Mouse (Mus musculus) CD4-positive, CD25-positive, alpha-beta regulatory T cell, adult 2 months (primary cell): ENCODE data around the gene Pard3b.
"Not testable (repeated sequence)": the region's sequence is repeated elsewhere in the genome, so short reads cannot be mapped to it uniquely, and the experiment has no call there.

Experiments
- DNase-seq: peaks from one replicate; pipeline ENCODE4 v3.0.0-alpha.2; 2012; ENCODE audit warnings: low read depth, low spot score

Pard3b gene

DNA sequence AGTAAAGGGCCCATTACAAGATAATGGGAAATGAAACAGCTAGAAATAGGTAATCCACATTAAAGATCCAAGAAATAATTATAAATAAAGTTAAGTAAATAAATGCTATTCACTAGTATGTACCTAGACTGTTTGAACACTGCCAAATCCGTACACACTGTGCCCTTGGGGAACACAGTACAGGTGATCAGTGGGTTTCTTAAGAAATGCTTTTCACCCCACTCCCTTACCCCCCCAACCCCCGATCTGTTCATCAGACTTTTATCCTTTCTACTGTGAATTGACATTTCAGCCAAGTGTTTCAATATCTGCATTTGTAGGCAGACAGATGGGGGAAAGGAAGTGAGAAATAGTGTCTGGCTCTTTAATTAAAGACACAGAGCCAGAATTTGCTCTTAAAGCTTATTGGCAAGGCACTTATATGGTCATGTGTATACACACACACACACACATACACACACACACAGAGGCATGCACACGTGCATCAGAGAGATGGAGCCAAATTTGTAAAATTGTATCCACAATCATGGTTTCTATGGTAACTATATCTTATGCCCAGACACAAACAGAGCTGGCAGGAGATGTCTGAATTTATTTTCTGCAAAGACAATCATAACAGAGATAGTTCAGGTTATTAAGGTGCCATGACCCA lies 938.4 kb downstream of the Pard3b start:
- no peak for DNase-seq

DNA sequence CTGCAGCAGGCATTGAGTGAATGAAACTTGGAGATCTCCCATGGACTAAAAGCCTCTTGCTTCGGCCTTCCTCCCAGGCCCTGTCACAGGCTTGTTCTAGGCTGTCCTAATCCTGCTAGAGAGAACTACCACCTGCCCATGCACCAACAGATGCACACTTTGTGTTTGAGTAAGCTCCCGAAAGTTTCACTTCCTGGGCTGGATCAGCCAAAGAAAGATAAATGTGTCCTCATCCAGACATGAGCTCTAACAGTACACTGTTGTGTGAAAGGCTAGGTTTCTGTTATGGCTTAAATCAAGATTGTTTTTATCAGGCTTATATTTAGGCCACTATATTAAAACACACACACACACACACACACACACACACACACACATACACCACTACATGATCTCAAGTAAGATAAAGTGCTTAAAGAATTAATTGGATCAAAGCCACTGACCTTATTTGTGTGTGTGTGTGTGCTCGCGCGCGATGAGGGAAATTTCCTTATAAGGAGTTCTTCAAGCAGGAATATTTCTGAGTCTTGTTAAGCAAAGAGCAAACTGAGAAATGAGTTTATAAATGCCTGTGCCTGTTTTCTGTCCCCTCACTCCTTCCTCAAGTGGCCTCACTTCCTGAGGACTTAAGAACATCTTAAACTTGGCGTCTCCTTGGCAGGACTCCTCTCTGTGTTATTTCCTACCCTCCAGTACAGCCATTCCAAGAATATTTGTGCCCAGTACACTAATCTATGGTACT lies 940.6 kb downstream of the Pard3b start:
- no peak for DNase-seq

DNA sequence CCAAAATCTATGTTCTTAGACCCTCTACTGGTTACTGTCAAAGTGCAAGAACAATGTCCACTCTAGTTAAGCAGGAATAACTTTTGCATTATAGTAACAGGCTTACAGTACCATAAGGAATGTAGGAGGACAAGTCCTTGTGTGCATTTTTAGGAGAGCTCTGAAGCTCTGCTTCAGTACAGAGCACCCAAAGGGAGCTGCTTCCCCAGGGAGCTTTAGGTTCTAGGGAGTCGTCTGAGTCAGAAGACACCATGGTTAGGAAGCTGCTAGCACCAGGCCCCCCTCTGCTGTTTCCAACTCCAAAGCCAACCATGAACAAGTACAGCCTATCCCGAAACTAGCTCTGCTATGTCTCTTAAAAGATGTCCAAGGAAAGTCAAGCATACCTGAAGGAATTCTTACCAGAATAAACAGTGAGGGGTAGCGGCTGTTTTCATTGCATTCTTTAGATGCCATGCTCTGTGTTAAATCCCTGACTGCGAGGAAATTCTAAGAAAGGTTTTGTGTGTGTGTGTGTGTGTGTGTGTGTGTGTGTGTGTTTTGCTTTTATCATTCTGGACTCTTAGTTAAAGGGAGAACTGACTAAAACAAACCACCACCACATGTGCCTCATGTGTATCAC lies 941.8 kb downstream of the Pard3b start:
- no peak for DNase-seq

DNA sequence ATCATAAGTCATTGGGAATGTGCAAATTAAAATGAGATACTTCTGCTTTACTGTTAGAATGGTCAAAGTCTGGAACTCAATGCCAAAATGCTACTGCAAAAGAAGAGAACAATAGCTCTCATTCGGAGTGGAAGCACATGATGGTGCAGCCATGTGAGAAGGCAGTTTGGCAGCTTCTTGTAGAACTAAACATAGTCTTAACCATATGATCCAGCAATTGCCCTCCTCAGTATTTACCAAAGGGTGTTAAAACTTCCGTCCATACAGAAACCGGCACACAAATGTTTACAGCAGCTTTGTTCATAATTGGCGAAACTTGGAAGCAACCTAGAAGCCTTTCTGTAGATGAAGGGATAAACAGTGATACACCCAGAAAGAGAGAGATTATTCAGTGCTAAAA lies 943.9 kb downstream of the Pard3b start:
- no peak for DNase-seq

DNA sequence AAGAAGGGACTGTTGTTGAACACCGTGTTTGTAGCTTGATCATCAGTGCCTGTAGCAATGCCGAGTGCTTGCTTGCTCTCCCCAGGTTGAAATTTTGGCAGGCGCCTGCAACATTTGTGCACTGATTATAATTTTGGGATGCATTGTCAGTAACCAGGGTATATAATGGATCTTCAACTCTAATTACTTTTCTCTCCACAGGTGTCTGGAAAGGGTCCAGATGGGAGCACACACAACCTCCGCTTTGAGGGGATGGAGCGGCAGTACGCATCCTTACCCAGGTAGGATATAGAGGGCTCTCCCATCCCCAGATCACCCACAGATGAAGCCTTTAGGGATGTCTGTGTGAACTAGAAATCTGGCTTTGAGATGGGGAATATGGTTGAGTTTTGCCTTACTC lies 948.9 kb downstream of the Pard3b start:
- DNase-seq, result no peak

DNA sequence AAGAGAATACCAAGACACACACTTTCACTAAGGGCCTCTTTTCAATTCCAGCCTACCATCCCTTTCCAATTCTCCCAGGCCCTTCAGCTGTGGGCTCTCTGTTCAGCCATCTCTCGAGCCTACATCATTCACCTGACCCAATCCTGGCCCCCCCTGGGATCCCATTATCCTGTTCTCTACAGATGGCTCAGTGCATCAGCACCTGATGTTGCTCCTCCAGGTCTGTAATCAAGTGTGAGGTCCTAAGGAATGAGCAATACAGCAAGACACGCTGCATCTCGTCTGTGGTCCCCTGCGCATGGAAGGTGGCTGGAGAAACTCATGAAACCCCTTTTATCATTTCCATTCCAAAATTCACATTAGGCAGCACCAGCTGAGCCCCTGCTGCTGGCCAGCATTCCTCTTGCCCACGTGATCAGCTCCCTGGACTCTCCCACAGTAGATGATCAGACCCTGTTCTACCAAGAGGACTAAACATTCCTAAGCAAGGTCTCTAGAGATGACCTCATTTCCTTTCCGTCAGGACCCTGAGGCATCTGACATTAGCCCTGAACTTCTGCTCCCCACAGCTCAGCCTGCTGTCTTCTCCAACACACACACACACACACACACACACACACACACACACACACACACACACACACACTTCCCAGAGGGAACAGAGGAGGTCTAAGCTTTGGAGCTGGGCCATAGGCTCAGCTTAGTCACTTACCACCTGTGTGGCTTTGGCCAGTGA lies 952.8 kb downstream of the Pard3b start:
- DNase-seq, result no peak

DNA sequence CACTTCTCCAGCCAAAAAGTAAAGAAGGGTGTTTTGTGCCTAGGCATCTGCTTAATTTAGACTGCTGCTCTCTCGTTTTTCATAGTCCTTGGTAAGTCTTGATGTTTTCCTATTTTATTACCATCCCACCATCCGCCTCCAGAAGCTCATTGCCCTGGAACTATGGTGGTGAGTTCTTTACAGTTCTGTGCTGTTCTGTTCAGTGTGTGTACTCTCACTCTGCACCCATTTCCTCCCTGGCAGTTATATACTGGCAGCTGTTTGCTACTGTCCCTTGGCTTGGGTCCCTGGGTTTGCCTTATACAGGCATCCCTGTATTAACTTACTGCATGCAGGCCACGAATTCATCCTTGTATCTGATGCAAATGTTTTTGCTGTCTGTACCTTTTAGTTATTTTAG lies 956.8 kb downstream of the Pard3b start:
- no peak for DNase-seq

DNA sequence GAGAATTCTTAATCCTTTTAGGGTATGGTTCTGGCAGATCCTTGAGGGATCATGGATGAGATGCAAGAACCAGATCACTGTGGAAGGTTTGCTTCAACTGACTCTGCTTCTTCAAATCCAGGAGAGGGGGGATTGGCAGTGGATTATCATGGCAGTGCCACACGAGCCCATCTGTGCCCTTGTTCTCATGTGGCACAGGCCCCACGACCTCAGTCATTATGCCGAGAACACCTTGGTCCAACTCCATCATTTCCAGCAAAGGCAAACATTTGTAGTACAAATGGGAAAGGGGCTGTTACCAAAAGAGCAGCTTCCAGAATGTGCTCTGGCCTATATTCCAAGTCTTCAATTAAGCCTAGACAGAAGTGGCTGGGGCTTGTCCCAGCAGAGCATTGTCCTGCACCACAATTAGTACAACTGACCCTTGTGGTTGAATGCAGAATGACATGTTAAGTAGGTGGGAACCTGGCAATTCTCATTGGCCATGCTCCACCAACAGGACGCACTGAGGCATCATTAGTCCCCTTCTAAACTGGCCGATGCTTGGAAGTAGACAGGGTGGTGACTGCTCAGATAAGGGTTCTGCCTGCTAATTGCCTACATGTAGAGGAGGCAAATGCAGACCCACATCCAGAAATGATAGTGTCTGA lies 959.3 kb downstream of the Pard3b start:
- DNase-seq, result no peak

DNA sequence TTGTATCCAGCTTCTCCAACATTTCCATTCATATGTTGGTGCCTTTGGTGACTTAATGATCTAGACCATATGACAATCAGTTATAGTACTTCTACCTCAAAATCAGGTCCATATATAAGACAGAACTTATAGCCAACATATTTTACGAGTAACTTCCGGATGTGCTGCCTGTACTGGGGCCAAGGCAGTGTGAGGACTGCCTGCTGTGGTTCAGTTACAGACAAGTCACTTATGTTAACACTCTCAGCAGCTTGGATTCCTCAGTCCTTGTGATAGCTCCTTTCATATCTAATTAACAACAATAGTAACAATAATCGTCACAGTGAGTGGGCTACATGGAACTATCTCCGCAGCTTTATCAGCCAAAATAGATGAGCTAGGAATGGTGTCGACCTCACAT lies 959.9 kb downstream of the Pard3b start:
- no peak for DNase-seq

DNA sequence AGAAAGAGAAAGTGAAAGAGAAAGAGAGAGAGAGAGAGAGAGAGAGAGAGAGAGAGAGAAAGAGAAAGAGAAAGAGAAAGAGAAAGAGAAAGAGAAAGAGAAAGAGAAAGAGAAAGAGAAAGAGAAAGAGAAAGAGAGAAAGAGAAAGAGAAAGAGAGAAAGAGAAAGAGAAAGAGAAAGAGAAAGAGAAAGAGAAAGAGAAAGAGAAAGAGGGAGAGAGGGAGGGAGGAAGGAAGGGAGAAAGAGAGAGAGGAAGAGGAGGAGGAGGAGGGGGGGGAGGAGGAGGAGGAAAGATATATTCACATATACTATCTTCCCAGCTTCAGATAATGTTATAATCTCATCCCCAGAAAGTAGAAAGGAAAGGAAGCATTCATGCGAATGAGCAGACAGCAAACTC lies 966.0 kb downstream of the Pard3b start:
- not testable (repeated sequence) for DNase-seq

DNA sequence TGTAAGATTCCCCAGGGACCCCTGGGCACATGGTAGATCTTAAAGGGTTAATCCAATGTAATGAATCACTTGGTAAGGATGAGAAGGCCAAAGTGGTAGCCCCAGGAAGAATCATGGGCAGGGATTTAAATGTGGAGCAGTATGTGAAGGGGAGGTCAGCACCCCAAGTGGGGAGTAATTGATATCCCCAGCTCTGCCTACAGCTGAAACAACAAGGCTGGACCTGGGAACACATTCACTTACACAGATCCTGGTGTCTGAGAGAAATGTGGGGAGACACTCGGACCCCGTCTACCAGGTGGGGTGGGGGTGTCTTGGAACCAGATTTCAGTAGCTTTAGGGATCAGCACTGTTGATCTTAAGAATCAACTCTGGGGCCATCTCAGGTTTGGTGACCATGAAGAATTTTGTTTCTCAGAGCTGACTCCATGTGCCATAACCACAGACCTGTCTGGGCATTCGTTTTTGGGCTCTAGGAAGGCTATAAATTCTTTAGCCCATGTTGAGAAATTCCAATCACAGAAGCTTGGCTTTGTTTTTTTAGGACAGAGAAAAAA lies 979.6 kb downstream of the Pard3b start:
- no peak for DNase-seq

DNA sequence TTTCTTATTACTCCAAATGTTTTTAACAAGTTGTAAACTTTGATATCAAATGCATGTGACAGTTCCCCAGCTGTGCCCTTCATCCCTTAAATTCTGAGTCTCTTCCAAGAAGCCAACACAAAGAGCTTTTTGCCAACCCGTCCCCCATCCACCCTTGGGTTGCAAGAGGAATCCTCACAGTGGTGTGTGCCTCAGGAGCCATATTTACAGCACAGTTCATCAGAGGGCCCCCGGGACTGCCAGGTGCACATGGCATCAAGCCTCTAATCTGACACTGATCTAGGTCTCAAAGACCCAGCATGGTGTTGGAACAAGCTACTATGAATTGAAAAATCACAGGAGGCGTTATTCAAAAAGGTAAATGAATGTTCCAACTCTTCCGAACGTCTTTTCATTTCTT lies 980.8 kb downstream of the Pard3b start:
- DNase-seq, result no peak

DNA sequence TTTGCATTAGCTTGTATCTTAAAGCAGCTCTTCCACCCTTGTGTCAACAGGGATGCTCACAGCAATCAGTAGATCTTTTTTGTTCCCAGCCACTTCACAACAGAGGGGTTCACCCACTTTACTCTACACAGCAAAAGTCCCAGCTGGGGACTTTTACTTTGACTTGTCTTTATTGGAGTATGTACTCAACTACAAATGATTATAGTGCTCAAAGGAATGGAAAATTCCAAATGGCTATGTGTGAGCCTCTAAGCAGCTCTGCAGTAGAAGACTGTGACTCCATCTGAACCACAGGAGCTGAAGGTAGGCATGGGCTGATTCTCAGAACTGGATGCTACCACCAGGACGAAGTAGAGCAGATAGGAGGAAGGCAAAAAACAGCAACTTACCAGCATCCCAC lies 983.8 kb downstream of the Pard3b start:
- no peak for DNase-seq

DNA sequence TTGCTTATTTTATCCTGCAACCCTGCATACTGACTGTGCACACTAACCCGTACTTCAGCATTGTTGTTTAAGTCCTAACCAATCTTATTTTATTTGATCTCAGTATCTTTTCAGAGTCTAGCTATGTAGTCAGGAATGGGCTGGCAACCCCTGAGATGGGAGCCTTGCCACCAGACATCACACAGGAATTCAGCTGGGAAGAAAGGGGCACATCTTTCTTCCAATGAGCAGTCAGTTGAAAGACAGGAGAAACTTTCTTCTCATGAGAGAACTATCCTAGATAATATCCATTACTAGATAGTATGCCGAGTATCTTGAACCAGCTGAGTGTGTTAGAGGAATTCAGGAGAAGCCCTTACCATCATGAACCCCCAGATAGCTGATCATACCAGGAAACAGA lies 985.5 kb downstream of the Pard3b start:
- no peak for DNase-seq

DNA sequence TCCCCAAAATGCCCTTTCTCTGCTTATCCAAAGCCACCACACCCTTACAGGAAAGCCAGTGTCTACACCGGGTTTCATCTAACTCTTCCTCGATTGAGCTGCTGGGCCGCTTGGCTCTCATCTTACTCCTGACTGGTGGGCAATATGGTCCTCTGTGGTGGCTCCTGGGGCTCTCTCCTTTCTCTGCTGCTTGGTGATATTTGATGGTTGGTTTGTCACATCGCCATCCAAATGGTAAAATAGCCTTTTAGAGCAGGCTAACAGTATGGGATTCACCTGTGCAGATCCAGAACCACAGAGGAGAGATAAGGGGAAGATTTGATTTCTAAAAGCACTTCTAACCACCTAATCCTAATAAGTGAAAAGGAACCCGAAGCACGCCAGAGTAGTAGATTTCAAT lies 986.2 kb downstream of the Pard3b start:
- DNase-seq, result no peak

DNA sequence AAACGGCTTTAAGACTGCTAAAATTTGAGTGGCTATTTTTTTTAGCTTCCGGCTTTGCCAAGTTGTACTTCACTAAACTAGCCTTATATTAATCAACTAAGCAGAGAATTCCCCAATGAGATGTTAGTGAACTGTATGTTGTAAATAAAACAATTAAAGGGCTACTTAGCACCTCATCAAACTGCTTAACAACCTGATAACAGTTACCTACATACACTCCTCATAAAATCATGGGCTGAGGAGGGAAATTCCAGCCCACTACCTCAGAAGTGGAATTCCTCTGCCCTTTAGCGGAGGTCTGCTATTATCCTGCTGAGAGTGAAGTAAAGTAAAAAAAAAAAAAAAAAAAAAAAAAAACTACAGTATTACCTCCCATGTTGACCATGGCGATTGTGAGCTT lies 986.7 kb downstream of the Pard3b start:
- no peak for DNase-seq

DNA sequence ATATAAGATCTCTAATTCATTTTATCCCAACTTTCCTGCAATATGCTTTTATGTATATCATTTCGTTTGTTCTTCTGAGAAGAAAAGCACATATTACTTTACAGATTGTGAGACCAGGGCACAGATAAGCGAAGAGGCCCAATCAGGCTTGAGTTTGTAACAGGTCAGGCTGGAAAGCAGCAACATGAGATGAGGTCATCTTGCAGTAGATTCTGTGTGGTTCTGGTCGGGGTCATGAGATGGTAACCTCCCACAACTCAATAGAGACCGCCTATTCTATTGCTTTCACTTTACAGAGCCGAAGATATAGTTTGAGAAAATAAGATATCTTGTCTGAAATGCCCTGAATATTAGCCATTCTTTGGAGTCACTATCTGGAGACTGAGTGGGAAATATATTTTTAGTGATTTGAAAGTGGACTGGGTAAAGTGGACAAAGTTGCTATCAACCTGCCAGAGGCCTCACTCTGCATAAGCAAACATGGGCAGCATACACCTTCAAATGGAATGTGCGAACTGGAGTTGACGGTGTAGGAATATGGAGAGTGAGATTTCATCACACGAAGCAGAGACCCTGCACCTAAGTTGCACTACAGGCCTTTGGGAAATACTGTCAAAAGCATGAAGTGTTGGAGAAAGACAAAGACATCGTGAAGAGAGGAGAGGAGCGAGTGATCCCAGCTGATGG lies 987.3 kb downstream of the Pard3b start:
- DNase-seq, result no peak

DNA sequence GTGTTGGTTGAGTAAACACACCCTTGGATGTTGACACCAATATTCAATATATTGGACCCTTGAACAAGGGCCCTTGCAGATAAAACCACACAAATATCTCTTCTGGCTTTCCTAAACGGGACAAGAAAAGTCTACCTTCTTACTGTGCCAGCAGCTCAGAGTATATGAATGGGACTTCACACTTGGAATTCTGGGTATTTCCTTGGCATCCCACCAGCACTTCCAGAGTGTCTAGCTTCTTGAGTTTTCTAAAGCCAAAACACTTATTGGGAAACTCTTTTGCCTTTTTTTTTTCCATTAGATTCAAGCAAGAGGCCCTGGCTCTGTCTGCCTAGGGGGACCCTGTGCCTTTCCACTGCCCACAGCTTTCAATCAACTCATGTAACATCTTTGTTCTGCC lies 991.3 kb downstream of the Pard3b start:
- no peak for DNase-seq

DNA sequence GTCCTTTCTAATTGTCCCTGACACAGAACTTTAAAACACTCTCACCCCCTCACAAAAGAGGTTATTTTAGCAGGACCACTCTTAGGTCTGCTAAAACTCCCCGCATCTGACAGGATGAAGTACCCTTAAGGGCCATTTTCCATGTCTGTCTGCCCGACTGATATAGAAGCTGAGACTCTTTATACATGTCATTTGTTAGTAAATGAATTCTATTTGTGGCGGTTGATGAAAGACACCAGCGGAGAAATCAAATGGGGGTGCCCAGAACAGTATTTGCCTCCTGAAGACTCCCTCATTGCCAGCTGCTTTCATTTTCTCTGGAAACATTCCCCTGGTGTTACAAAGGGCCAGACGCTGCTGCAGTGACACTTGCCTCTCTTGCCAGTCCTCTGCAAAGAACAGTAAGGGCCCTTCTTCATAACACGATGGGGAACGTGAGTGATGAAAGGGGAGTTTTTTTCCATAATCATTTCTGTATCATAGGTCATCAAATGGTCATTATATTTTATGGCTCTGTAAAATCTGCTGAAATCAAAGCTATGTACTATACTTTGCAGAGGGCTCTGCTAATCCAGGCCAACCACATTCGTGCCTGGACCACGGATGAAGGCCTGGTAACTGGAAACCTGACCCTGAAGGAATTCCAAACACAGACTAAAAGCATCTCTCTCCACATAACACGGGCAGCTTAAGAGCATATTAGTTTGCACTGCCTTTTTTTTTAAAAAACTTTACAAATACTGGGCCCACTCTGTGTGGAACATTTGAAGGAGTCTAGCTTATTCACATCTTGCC lies 993.1 kb downstream of the Pard3b start:
- DNase-seq, result no peak

DNA sequence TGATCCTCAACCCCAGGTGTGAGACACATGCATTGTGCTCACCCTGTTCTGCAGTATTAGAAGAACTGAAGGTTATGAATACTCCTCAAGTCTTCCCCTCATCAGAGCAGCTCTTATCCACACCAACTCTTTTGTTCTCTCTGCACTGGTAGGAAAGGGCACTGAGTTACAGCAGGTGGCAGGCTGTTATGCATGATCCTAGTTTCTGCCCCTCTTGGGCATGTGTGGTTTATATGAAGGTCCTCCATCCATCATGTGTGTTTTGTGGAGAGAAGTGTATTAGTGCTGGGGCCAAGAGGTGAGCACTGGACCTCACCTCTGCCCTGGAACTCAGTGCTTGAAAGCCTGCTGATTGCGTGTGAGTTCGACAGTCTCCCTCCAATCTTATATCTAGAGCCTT lies 994.3 kb downstream of the Pard3b start:
- DNase-seq, result no peak
